Mouse (Mus musculus) forebrain, embryonic 13.5 days (tissue): ENCODE measurements around the gene Bfar. TPM values are rescaled to one million over a fixed set of nuclear protein-coding genes. Genes with fewer than 3 reads are reported as not detected.
"Not testable (repeated sequence)": the region's sequence is repeated elsewhere in the genome, so short reads cannot be mapped to it uniquely, and the experiment has no call there.

Experiments used
- ATAC-seq: fragments of 200-750 bp; cut with Nextera tagmentation; 2 replicates; pipeline ENCODE4 v1.8.0; 2017
- H3K27ac ChIP-seq: fragments of 300-500 bp; sonication (generic); 2 replicates; pipeline ENCODE4 v1.5.1; 2015; ENCODE audit warnings: inconsistent platforms, mild to moderate bottlenecking, moderate library complexity
- H3K27me3 ChIP-seq: fragments of 300-500 bp; sonication (generic); 2 replicates; pipeline ENCODE4 v1.6.1; 2015; ENCODE audit warnings: mild to moderate bottlenecking, inconsistent platforms
- H3K36me3 ChIP-seq: fragments of 300-500 bp; sonication (generic); 2 replicates; pipeline ENCODE4 v1.6.1; 2015; ENCODE audit warnings: mild to moderate bottlenecking, inconsistent platforms; ENCODE audit not compliant: poor library complexity, severe bottlenecking
- H3K4me1 ChIP-seq: fragments of 300-500 bp; sonication (generic); 2 replicates; pipeline ENCODE4 v1.6.1; 2015; ENCODE audit warnings: inconsistent platforms
- H3K4me2 ChIP-seq: fragments of 300-500 bp; sonication (generic); 2 replicates; pipeline ENCODE4 v1.6.1; 2015; ENCODE audit warnings: inconsistent platforms, mild to moderate bottlenecking, moderate library complexity
- H3K4me3 ChIP-seq: fragments of 300-500 bp; sonication (generic); 2 replicates; pipeline ENCODE4 v1.5.1; 2015; ENCODE audit warnings: mild to moderate bottlenecking, inconsistent platforms
- H3K9ac ChIP-seq: fragments of 300-500 bp; sonication (generic); 2 replicates; pipeline ENCODE4 v1.6.1; 2015; ENCODE audit warnings: mild to moderate bottlenecking, inconsistent platforms
- H3K9me3 ChIP-seq: fragments of 300-500 bp; sonication (generic); replicated peaks from 2 replicates; pipeline ENCODE4 v1.6.1; 2016; ENCODE audit warnings: inconsistent platforms
- WGBS: fragments of 180-500 bp; shearing (Covaris S2); methylation state at CpG from one replicate; pipeline ENCODE4 v1.1.7; 2015; 5-methylcytosine and 5-hydroxymethylcytosine counted together
- polyA plus RNA-seq: library from polyadenylated mRNA; unstranded; fragments of >200 nt; fragmentation: Nextera tagmentation; extraction: Ambion mirVana; gene quantifications from 2 replicates; pipeline ENCODE4 v1.2.1, GENCODE M21; 2015

Gene Bfar
- polyA plus RNA-seq, result 44.7 and 50.9 TPM in 2 replicates

- H3K4me3 ChIP-seq, result peak within 1 kb of the TSS; percentile 96
- H3K4me1 ChIP-seq, result peaks cover 19% of the 10 kb centered on the region
- peak; percentile 93 for ATAC-seq
- peak within 1 kb of the TSS; percentile 76 for H3K27ac ChIP-seq
- 0% methylated on average over 54 of the region's 54 CpGs for WGBS
- H3K9me3 ChIP-seq, result no peaks in the 10 kb centered on the region
- no peaks in the 10 kb centered on the region for H3K27me3 ChIP-seq
- peak within 1 kb of the TSS; percentile 87 for H3K4me2 ChIP-seq
- H3K36me3 ChIP-seq, result peaks cover 6% of the 10 kb centered on the region
- H3K9ac ChIP-seq, result peak within 1 kb of the TSS; percentile 98
Measured at GRCm38 (mm10) chr16:13671685-13672385, at the start of gene Bfar, which contains the start of gene 3110001I22Rik. Bfar (plus strand) TSS chr16:13671858. 3110001I22Rik (plus strand) TSS chr16:13671929.

GRCm38 (mm10) chr16:13628345-13628744, 43.3 kb upstream of the Bfar start:
- Histone ChIP-seq H3K9me3 (no peaks in the 10 kb centered on the region), H3K4me1 (no peaks in the 10 kb centered on the region), H3K27me3 (no peaks in the 10 kb centered on the region), H3K4me2 (no peak overlapping the region), H3K27ac (no peak overlapping the region), H3K4me3 (no peak overlapping the region), H3K36me3 (peaks cover 70% of the 10 kb centered on the region), H3K9ac (no peak overlapping the region)
- ATAC-seq, result no peak
- 43% methylated on average over 5 of the region's 5 CpGs for WGBS

- not testable (repeated sequence) for H3K27me3 ChIP-seq, H3K4me2 ChIP-seq, H3K9me3 ChIP-seq, H3K27ac ChIP-seq, H3K4me3 ChIP-seq, ATAC-seq, H3K9ac ChIP-seq, H3K4me1 ChIP-seq
- WGBS, result 41% methylated on average over 2 of the region's 2 CpGs
- H3K36me3 ChIP-seq, result peaks cover 39% of the 10 kb centered on the region
Measured at GRCm38 (mm10) chr16:13638198-13638597, 33.5 kb upstream of the Bfar start.

- Histone ChIP-seq H3K27me3 (no peaks in the 10 kb centered on the region), H3K4me1 (no peaks in the 10 kb centered on the region), H3K27ac (no peak overlapping the region), H3K4me3 (no peak overlapping the region), H3K9ac (no peak overlapping the region), H3K9me3 (no peaks in the 10 kb centered on the region), H3K4me2 (no peak overlapping the region), H3K36me3 (peaks cover 37% of the 10 kb centered on the region)
- no peak for ATAC-seq
- 88% methylated on average over 5 of the region's 5 CpGs for WGBS
Measured at GRCm38 (mm10) chr16:13639508-13639907, 32.1 kb upstream of the Bfar start.

GRCm38 (mm10) chr16:13640064-13640463, 31.6 kb upstream of the Bfar start:
- no peaks in the 10 kb centered on the region for H3K4me1 ChIP-seq
- H3K27me3 ChIP-seq, result no peaks in the 10 kb centered on the region
- no peaks in the 10 kb centered on the region for H3K9me3 ChIP-seq
- no peak overlapping the region for H3K27ac ChIP-seq
- 77% methylated on average over 7 of the region's 7 CpGs for WGBS
- ATAC-seq, result no peak
- H3K36me3 ChIP-seq, result peaks cover 38% of the 10 kb centered on the region
- H3K4me3 ChIP-seq, result no peak overlapping the region
- no peak overlapping the region for H3K4me2 ChIP-seq
- no peak overlapping the region for H3K9ac ChIP-seq

GRCm38 (mm10) chr16:13644474-13644873, 27.2 kb upstream of the Bfar start:
- no peaks in the 10 kb centered on the region for H3K4me1 ChIP-seq
- H3K9me3 ChIP-seq, result no peaks in the 10 kb centered on the region
- H3K4me2 ChIP-seq, result no peak overlapping the region
- no peak overlapping the region for H3K4me3 ChIP-seq
- ATAC-seq, result no peak
- no peaks in the 10 kb centered on the region for H3K27me3 ChIP-seq
- no peak overlapping the region for H3K9ac ChIP-seq
- H3K27ac ChIP-seq, result no peak overlapping the region
- WGBS, result 92% methylated on average over 3 of the region's 3 CpGs
- H3K36me3 ChIP-seq, result peaks cover 40% of the 10 kb centered on the region

GRCm38 (mm10) chr16:13645930-13646329, 25.7 kb upstream of the Bfar start:
- no peaks in the 10 kb centered on the region for H3K4me1 ChIP-seq
- no peak for ATAC-seq
- H3K4me3 ChIP-seq, result no peak overlapping the region
- H3K9ac ChIP-seq, result no peak overlapping the region
- H3K27me3 ChIP-seq, result no peaks in the 10 kb centered on the region
- no peak overlapping the region for H3K27ac ChIP-seq
- no peaks in the 10 kb centered on the region for H3K9me3 ChIP-seq
- no peak overlapping the region for H3K4me2 ChIP-seq
- H3K36me3 ChIP-seq, result peaks cover 50% of the 10 kb centered on the region
- 84% methylated on average over 4 of the region's 4 CpGs for WGBS

- H3K9ac ChIP-seq, result no peak overlapping the region
- no peak overlapping the region for H3K27ac ChIP-seq
- no peaks in the 10 kb centered on the region for H3K27me3 ChIP-seq
- no peaks in the 10 kb centered on the region for H3K4me1 ChIP-seq
- no peak overlapping the region for H3K4me2 ChIP-seq
- no peak for ATAC-seq
- H3K36me3 ChIP-seq, result peaks cover 70% of the 10 kb centered on the region
- 93% methylated on average over 3 of the region's 3 CpGs for WGBS
- no peak overlapping the region for H3K4me3 ChIP-seq
- H3K9me3 ChIP-seq, result no peaks in the 10 kb centered on the region
Measured at GRCm38 (mm10) chr16:13658886-13659285, 12.8 kb upstream of the Bfar start.

- Histone ChIP-seq H3K4me2 (no peak overlapping the region), H3K4me3 (no peak overlapping the region), H3K9me3 (no peaks in the 10 kb centered on the region), H3K9ac (no peak overlapping the region), H3K27me3 (no peaks in the 10 kb centered on the region), H3K36me3 (peaks cover 68% of the 10 kb centered on the region), H3K27ac (no peak overlapping the region), H3K4me1 (no peaks in the 10 kb centered on the region)
- WGBS, result 95% methylated on average over 9 of the region's 9 CpGs
- no peak for ATAC-seq
Measured at GRCm38 (mm10) chr16:13660736-13661135, 10.9 kb upstream of the Bfar start.

GRCm38 (mm10) chr16:13667878-13668343, 3.7 kb upstream of the Bfar start, which contains the start of gene Parn:
Parn (minus strand) TSS chr16:13668170.
- ATAC-seq, result peak; percentile 94
- Histone ChIP-seq H3K27ac (peak within 1 kb of the TSS; percentile 62), H3K9ac (peak within 1 kb of the TSS; percentile 88), H3K27me3 (no peaks in the 10 kb centered on the region), H3K4me1 (peaks cover 13% of the 10 kb centered on the region), H3K9me3 (no peaks in the 10 kb centered on the region), H3K4me3 (peak within 1 kb of the TSS; percentile 76), H3K36me3 (peaks cover 24% of the 10 kb centered on the region), H3K4me2 (peak within 1 kb of the TSS; percentile 83)
- WGBS, result under 1% methylated on average over 35 of the region's 35 CpGs

- H3K4me1 ChIP-seq, result peaks cover 19% of the 10 kb centered on the region
- 74% methylated on average over 10 of the region's 10 CpGs for WGBS
- ATAC-seq, result no peak
- H3K27ac ChIP-seq, result no peak overlapping the region
- peak overlapping the region; percentile 88; the same call in 1 of the 2 replicates for H3K9ac ChIP-seq
- peak overlapping the region; percentile 76 for H3K4me3 ChIP-seq
- no peaks in the 10 kb centered on the region for H3K27me3 ChIP-seq
- no peaks in the 10 kb centered on the region for H3K9me3 ChIP-seq
- peaks cover 17% of the 10 kb centered on the region for H3K36me3 ChIP-seq
- H3K4me2 ChIP-seq, result peak overlapping the region; percentile 83
Measured at GRCm38 (mm10) chr16:13668402-13669108, 3.1 kb upstream of the Bfar start.

- H3K36me3 ChIP-seq, result peaks cover 14% of the 10 kb centered on the region
- H3K27me3 ChIP-seq, result no peaks in the 10 kb centered on the region
- 80% methylated on average over 1 of the region's 1 CpGs for WGBS
- H3K4me3 ChIP-seq, result no peak overlapping the region
- no peak overlapping the region for H3K27ac ChIP-seq
- no peak overlapping the region for H3K9ac ChIP-seq
- H3K9me3 ChIP-seq, result no peaks in the 10 kb centered on the region
- no peak for ATAC-seq
- H3K4me2 ChIP-seq, result no peak overlapping the region
- peaks cover 19% of the 10 kb centered on the region for H3K4me1 ChIP-seq
Measured at GRCm38 (mm10) chr16:13669282-13669681, 2.4 kb upstream of the Bfar start.
